Mouse (Mus musculus) brain, embryonic 14.5 days (tissue): ENCODE measurements at regions not wholly inside any gene's neighbourhood (a gene's known extent, or its start where the extent isn't known, plus 50 kb on each side); places are given as distances from the start of the nearest gene placed in this dataset.

Experiments used
- CTCF ChIP-seq: fragments of 200-500 bp; IDR thresholded peaks from 2 replicates; pipeline ENCODE4 v1.5.1; 2012; ENCODE audit warnings: inconsistent platforms, mild to moderate bottlenecking, moderate library complexity, borderline replicate concordance; ENCODE audit not compliant: insufficient read depth, insufficient read length; ENCODE audit errors: extremely low read depth
- POLR2A ChIP-seq: fragments of 200-500 bp; IDR thresholded peaks from 2 replicates; pipeline ENCODE4 v1.6.1; 2012; ENCODE audit warnings: mild to moderate bottlenecking, inconsistent platforms, borderline replicate concordance; ENCODE audit not compliant: poor library complexity, insufficient read depth, insufficient read length, severe bottlenecking; ENCODE audit errors: extremely low read depth

GRCm38 (mm10) chr6:35376526-35376925 is 50.6 kb upstream of the Fam180a start:
- no peak for TF ChIP-seq POLR2A
- no peak for TF ChIP-seq CTCF
